Mouse (Mus musculus) ES-E14 (cell line): ENCODE results near the gene Irf2bpl. TPM values are rescaled to one million over a fixed set of nuclear protein-coding genes. Genes with fewer than 3 reads are reported as not detected.

ENCODE experiments used
- DNase-seq: peaks from one replicate; pipeline ENCODE4 v3.0.0-alpha.2; 2013; ENCODE audit warnings: low read depth, low spot score
- H3K27ac ChIP-seq: 2 replicates; pipeline ENCODE4 v1.5.1; 2012; ENCODE audit warnings: low read depth, mild to moderate bottlenecking, low read length, moderate library complexity, mixed read lengths; ENCODE audit not compliant: poor library complexity, insufficient read depth, severe bottlenecking
- H3K36me3 ChIP-seq: 2 replicates; pipeline ENCODE4 v1.6.1; 2012; ENCODE audit warnings: mild to moderate bottlenecking, low read length, moderate library complexity, mixed read lengths; ENCODE audit not compliant: control insufficient read depth, poor library complexity, insufficient read depth, severe bottlenecking
- H3K4me1 ChIP-seq, 2 experiments: fragments of 150-350 bp in 1 of 2; sonication (generic) in 1 of 2; 2 replicates each; pipeline ENCODE4 v1.6.1; 2012; ENCODE audit warnings: low read length in 2 of 2, mild to moderate bottlenecking in 1 of 2, mixed read lengths in 1 of 2; ENCODE audit not compliant: control insufficient read depth in 2 of 2, insufficient read depth in 2 of 2, poor library complexity in 1 of 2
- H3K4me3 ChIP-seq, 2 experiments: fragments of 150-350 bp in 1 of 2; sonication (generic) in 1 of 2; 2 replicates each; pipeline ENCODE4 v1.5.1; 2012; ENCODE audit warnings: low read length in 2 of 2, low read depth in 1 of 2, mild to moderate bottlenecking in 1 of 2, mixed read lengths in 1 of 2; ENCODE audit not compliant: insufficient read depth in 1 of 2, poor library complexity in 1 of 2, severe bottlenecking in 1 of 2
- H3K9ac ChIP-seq: 2 replicates; pipeline ENCODE4 v1.6.1; 2012; ENCODE audit warnings: low read depth, mild to moderate bottlenecking, low read length, mixed read lengths; ENCODE audit not compliant: poor library complexity, insufficient read depth, severe bottlenecking
- H3K9me3 ChIP-seq: fragments of 150-350 bp; sonication (generic); 2 replicates; pipeline ENCODE4 v1.6.1; 2012; ENCODE audit warnings: low read depth, mild to moderate bottlenecking, low read length; ENCODE audit not compliant: control insufficient read depth, insufficient read depth
- CHD2 ChIP-seq: IDR thresholded peaks from 2 replicates; pipeline ENCODE4 v1.6.1; 2014; ENCODE audit warnings: mild to moderate bottlenecking, low read depth, low read length, inconsistent platforms
- HCFC1 ChIP-seq: IDR thresholded peaks from 2 replicates; pipeline ENCODE4 v1.6.1; 2012; ENCODE audit warnings: low read length, inconsistent platforms, borderline replicate concordance; ENCODE audit not compliant: insufficient read depth
- MAFK ChIP-seq: IDR thresholded peaks from 2 replicates; pipeline ENCODE4 v1.6.1; 2014; ENCODE audit warnings: mild to moderate bottlenecking, low read depth, low read length, inconsistent platforms; ENCODE audit not compliant: insufficient read depth
- ZC3H11A ChIP-seq: IDR thresholded peaks from 2 replicates; pipeline ENCODE4 v1.6.1; 2012; ENCODE audit warnings: low read depth, mild to moderate bottlenecking, inconsistent platforms, low read length, borderline replicate concordance
- ZNF384 ChIP-seq: IDR thresholded peaks from 2 replicates; pipeline ENCODE4 v1.6.1; 2012; ENCODE audit warnings: low read depth, low read length, inconsistent platforms
- in situ Hi-C, 2 experiments: fragments of 600-800 bp; cut with MboI; formaldehyde crosslinking; loops; one replicate each; pipeline ENCODE4 v1.15.1; 2025; ENCODE audit warnings: low sequenced_read_pairs in 2 of 2, inconsistent platforms in 1 of 2; ENCODE audit not compliant: unreplicated experiment in 2 of 2
- total RNA-seq: library from RNA; depleted of rRNA; stranded (reverse); fragments of 300-350 nt; gene quantifications from 2 replicates; pipeline ENCODE4 v1.2.3, GENCODE M21; 2012

Gene Irf2bpl
- total RNA-seq, 1 experiment, result 43.2 TPM

DNA sequence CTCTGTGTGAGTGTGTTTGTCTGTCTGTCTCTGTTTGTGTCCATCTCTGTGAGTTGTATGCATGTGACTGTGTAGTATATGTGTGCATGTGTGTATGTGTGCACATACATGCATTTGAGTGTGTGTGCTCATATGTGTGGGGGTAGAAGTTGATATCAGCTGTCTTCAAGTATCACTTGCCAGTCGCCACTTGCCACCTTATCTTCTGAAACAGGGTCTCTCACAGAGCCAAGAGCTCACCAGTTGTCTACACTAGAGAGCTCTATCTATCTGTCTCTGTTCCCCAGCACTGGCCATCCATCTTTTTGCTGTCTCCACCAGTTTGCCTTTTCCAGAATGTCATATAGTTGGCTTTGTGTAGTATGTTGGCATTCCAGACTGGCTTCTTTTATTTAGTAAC is 31.1 kb downstream of the Irf2bpl start:
- in situ Hi-C loops, result no loop called here
- TF ChIP-seq ZNF384 (no peak), CHD2 (no peak), HCFC1 (no peak), MAFK (no peak), ZC3H11A (no peak)
- Histone ChIP-seq H3K4me1 (peaks cover 2 to 12% of the 10 kb centered on the region in 2 experiments; a peak in 2 of 4 replicates), H3K9ac (no peak overlapping the region), H3K27ac (no peak overlapping the region), H3K9me3 (no peaks in the 10 kb centered on the region), H3K4me3 (no peak overlapping the region), H3K36me3 (no peaks in the 10 kb centered on the region)
- no peak for DNase-seq

DNA sequence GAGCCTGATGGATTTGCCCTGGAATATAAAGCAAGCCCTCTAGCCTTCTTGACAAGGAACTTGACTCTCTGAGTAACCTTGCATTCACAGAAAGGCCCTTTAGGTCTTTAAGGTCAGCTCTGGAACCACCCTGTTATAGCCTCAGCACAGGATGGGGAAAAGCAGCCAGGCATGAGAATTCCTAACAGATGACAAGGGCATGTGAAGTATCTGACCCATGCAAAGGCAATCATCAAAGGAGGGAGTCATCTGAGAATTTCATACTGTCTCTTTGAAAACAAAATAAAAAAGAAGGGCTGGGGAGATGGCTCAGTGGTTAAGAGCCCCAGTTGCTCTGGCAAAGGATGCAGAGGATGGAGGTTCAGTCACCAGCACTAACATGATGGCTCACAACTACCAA is 33.3 kb downstream of the Irf2bpl start:
- Histone ChIP-seq H3K36me3 (no peaks in the 10 kb centered on the region), H3K27ac (no peak overlapping the region), H3K9ac (no peak overlapping the region), H3K4me1 (peaks cover 4 to 9% of the 10 kb centered on the region in 2 experiments; a peak in 2 of 4 replicates), H3K9me3 (no peaks in the 10 kb centered on the region), H3K4me3 (no peak overlapping the region)
- in situ Hi-C loops, result no loop called here
- no peak for DNase-seq
- TF ChIP-seq ZC3H11A, result no peak
- no peak for TF ChIP-seq ZNF384
- TF ChIP-seq CHD2, result no peak
- TF ChIP-seq HCFC1, result no peak
- no peak for TF ChIP-seq MAFK

- DNase-seq, result no peak
- no peaks in the 10 kb centered on the region for H3K36me3 ChIP-seq
- no peaks in the 10 kb centered on the region for H3K9me3 ChIP-seq
- peaks cover 4% of the 10 kb centered on the region in 2 experiments; a peak in 2 of 4 replicates for H3K4me1 ChIP-seq
- H3K4me3 ChIP-seq, result no peak overlapping the region
- in situ Hi-C loops, result no loop called here
- H3K9ac ChIP-seq, result no peak overlapping the region
- no peak for TF ChIP-seq ZNF384
- TF ChIP-seq CHD2, result no peak
- no peak for TF ChIP-seq MAFK
- TF ChIP-seq HCFC1, result no peak
- TF ChIP-seq ZC3H11A, result no peak
- no peak overlapping the region for H3K27ac ChIP-seq
These were observed 33.9 kb downstream of the Irf2bpl start for GRCm38 (mm10) chr12:86850746-86851145.

- no peak for DNase-seq
- TF ChIP-seq ZC3H11A, result no peak
- no peak for TF ChIP-seq MAFK
- no peak for TF ChIP-seq CHD2
- TF ChIP-seq HCFC1, result no peak
- no peak for TF ChIP-seq ZNF384
- in situ Hi-C loops, result no loop called here
These were observed 34.5 kb downstream of the Irf2bpl start for GRCm38 (mm10) chr12:86849945-86850626.

More at GRCm38 (mm10) chr12:86849945-86850626, 34.5 kb downstream of the Irf2bpl start:
- Histone ChIP-seq H3K4me1 (peaks cover 0 to 4% of the 10 kb centered on the region in 2 experiments; a peak in 1 of 4 replicates), H3K36me3 (no peaks in the 10 kb centered on the region), H3K9ac (no peak overlapping the region), H3K27ac (no peak overlapping the region), H3K4me3 (no peak overlapping the region), H3K9me3 (no peaks in the 10 kb centered on the region)
